Mouse (Mus musculus) kidney, adult 2 months (tissue): ENCODE data around the gene Rnft2.

Experiments
- CTCF ChIP-seq: fragments of 200-500 bp; conservative IDR thresholded peaks from 2 replicates; pipeline ENCODE4 v1.5.1; 2011; ENCODE audit warnings: low read depth, mild to moderate bottlenecking, control low read depth, low read length, moderate library complexity, mixed read lengths; ENCODE audit not compliant: insufficient read depth, insufficient read length
- POLR2A ChIP-seq: fragments of 200-500 bp; IDR thresholded peaks from one replicate; pipeline ENCODE4 v1.6.1; 2011; ENCODE audit warnings: low read depth, low read length, control low read depth

DNA sequence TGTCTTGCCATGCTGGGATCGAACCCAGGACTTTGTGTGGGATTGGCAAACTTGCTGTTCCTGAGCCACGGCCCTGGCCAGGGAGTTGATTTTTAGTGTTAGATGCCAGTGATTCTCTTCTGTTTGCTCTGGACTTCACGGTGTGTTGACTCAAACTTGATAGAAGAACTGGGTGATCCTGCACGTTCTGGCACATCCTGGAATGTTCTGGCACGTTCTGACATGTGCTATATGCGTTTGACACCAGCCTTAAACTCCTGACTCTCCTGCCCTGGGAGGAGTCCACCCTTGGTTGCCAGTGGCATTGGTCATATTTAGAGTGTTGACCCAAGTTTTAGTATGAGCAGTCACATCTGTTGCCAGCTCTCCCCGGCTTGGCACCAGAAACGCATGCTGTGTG is 17.5 kb upstream of the Rnft2 start:
- TF ChIP-seq CTCF = no peak
- TF ChIP-seq POLR2A = no peak
